Comparison of ENCODE assay signal across 9 mouse cellular contexts in the genomic region with DNA sequence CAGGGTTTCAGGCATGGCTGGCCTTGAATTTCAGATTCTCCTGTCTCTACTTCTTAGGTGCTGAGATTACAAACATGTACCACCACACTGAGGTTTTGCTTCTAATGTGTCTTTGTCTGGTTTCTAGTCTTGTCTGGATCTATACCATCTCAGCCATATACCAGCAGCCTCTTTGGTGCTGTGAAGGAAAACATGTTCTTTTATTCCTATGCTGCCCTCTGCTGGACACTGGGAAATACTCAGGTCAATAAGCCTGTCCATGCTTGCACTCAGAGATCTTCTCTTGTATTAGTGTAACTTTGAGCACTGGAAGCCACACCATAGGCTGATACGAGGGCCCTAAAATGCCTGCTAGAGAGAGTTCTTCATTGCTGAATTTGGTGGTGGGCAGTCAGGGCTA. TPM values are rescaled to one million over a fixed set of nuclear protein-coding genes. Genes with fewer than 3 reads are reported as not detected.
A peak's percentile ranks its signal among the peaks of the same experiment; 100 is the strongest.
DNase-seq lines count a peak whose midpoint lies in the region; ATAC-seq and TF ChIP-seq lines count a peak whose summit lies in the region.
"Had no signal": no experiment of that assay in that cellular context is flagged by ENCODE, and none has a peak within 500 bp of the region (broad histone marks: within the 10 kb centered on the region; RNA-seq: fewer than 3 reads in every experiment).

No protein-coding gene starts in this region.

- peak; percentile 18 for DNase-seq in midbrain, embryonic 10.5 days (ENCODE audit: low spot score)
- peak; percentile 75 for DNase-seq in ZHBTc4 (ENCODE audit: low read depth, low spot score)
- DNase-seq in cerebellum, adult 9-10 months: peak; percentile 22
- DNase-seq in heart, postnatal 0 days (ENCODE audit: low spot score): no peak
- DNase-seq in layer of hippocampus, postnatal 36 days: peak; percentile 9
- DNase-seq in retina, postnatal 1 day: peak; percentile 65

- no peak overlapping the region for H3K27ac ChIP-seq in midbrain, embryonic 10.5 days (replicated peaks)
- no peak overlapping the region for H3K27ac ChIP-seq in midbrain, embryonic 16.5 days (ENCODE audit: low read length)
- no peak overlapping the region for H3K27ac ChIP-seq in heart, postnatal 0 days (ENCODE audit: low read depth)
- H3K27ac ChIP-seq: limb, embryonic 15.5 days had no signal

- no peak for ATAC-seq in midbrain, embryonic 16.5 days
- no peak for ATAC-seq in heart, postnatal 0 days (ENCODE audit: insufficient read depth, low read depth)
- no peak for ATAC-seq in inflammation-experienced regulatory T-cells, adult 6 months

- TF ChIP-seq CTCF in heart, postnatal 0 days (IDR thresholded peaks at IDR 0.05; ENCODE audit: low read depth): peak; percentile 56

- no peak overlapping the region for H3K9ac ChIP-seq in midbrain, embryonic 16.5 days (ENCODE audit: low read depth, low read length)
- no peak overlapping the region for H3K9ac ChIP-seq in heart, postnatal 0 days (replicated peaks; ENCODE audit: low read depth, low read length)
- H3K9ac ChIP-seq: limb, embryonic 15.5 days had no signal

- WGBS in midbrain, embryonic 10.5 days: 58% methylated on average over 1 of the region's 1 CpGs
- 40% methylated on average over 1 of the region's 1 CpGs for WGBS in midbrain, embryonic 16.5 days
- 30% methylated on average over 1 of the region's 1 CpGs for WGBS in heart, postnatal 0 days

- no peaks in the 10 kb centered on the region for H3K9me3 ChIP-seq in midbrain, embryonic 10.5 days (replicated peaks)
- no peaks in the 10 kb centered on the region for H3K9me3 ChIP-seq in midbrain, embryonic 16.5 days (replicated peaks; ENCODE audit: control insufficient read depth, low read length, poor library complexity, severe bottlenecking)
- H3K9me3 ChIP-seq in heart, postnatal 0 days (replicated peaks; ENCODE audit: control insufficient read depth, low read length): no peaks in the 10 kb centered on the region
- H3K9me3 ChIP-seq: limb, embryonic 15.5 days had no signal

- TF ChIP-seq EP300 in heart, postnatal 0 days (IDR thresholded peaks at IDR 0.05; ENCODE audit: low read depth): no peak

- no peaks in the 10 kb centered on the region for H3K4me1 ChIP-seq in midbrain, embryonic 10.5 days
- H3K4me1 ChIP-seq in midbrain, embryonic 16.5 days (ENCODE audit: control insufficient read depth, insufficient read depth, low read length): no peaks in the 10 kb centered on the region
- H3K4me1 ChIP-seq in heart, postnatal 0 days (ENCODE audit: control insufficient read depth, insufficient read depth): no peaks in the 10 kb centered on the region
- H3K4me1 ChIP-seq: limb, embryonic 15.5 days had no signal

- no peaks in the 10 kb centered on the region for H3K36me3 ChIP-seq in midbrain, embryonic 10.5 days
- H3K36me3 ChIP-seq in midbrain, embryonic 16.5 days (ENCODE audit: control insufficient read depth, insufficient read depth, low read length): no peaks in the 10 kb centered on the region
- no peaks in the 10 kb centered on the region for H3K36me3 ChIP-seq in heart, postnatal 0 days (replicated peaks; ENCODE audit: control insufficient read depth, insufficient read depth, low read length)
- H3K36me3 ChIP-seq: limb, embryonic 15.5 days had no signal

- H3K27me3 ChIP-seq in midbrain, embryonic 10.5 days (ENCODE audit: low read depth, poor library complexity, severe bottlenecking): no peaks in the 10 kb centered on the region
- H3K27me3 ChIP-seq in midbrain, embryonic 16.5 days (ENCODE audit: control insufficient read depth, insufficient read depth, low read depth, low read length): no peaks in the 10 kb centered on the region
- H3K27me3 ChIP-seq in heart, postnatal 0 days (ENCODE audit: control insufficient read depth, insufficient read depth, low read length): no peaks in the 10 kb centered on the region
- H3K27me3 ChIP-seq: limb, embryonic 15.5 days had no signal

- no peak overlapping the region for H3K4me2 ChIP-seq in midbrain, embryonic 16.5 days (ENCODE audit: low read length)
- no peak overlapping the region for H3K4me2 ChIP-seq in heart, postnatal 0 days (ENCODE audit: low read depth, low read length)
- H3K4me2 ChIP-seq: limb, embryonic 15.5 days had no signal

- H3K4me3 ChIP-seq in midbrain, embryonic 10.5 days: no peak overlapping the region
- no peak overlapping the region for H3K4me3 ChIP-seq in midbrain, embryonic 16.5 days (ENCODE audit: low read depth, low read length)
- no peak overlapping the region for H3K4me3 ChIP-seq in heart, postnatal 0 days (ENCODE audit: low read depth, low read length)
- H3K4me3 ChIP-seq: limb, embryonic 15.5 days had no signal

RNA-seq across cellular contexts. Expression of a gene that starts 9.6 kb away (rescaled TPM):
- not detected in 2 replicates for polyA plus RNA-seq in midbrain, embryonic 10.5 days (2016; fragmentation: Nextera tagmentation; extraction: Ambion mirVana)
- polyA plus RNA-seq in midbrain, embryonic 16.5 days (2015; fragmentation: Nextera tagmentation; extraction: Ambion mirVana): not detected in 2 replicates
- total RNA-seq in heart, postnatal 0 days (2014; rRNA removed; ENCODE audit: low replicate concordance): not detected in 2 replicates
- polyA plus RNA-seq in heart, postnatal 0 days (2015; fragmentation: Nextera tagmentation; extraction: Ambion mirVana): not detected in 2 replicates
- total RNA-seq in layer of hippocampus, postnatal 36 days (2021): not detected
- polyA plus RNA-seq in inflammation-experienced regulatory T-cells, adult 6 months (2017; shearing (Covaris generic)): not detected
- polyA plus RNA-seq: limb, embryonic 15.5 days had no signal

RNA-seq across cellular contexts. Expression of a gene that starts 56.9 kb away (rescaled TPM):
- 0.11 TPM in 1 of 2 replicates, not detected in the other for polyA plus RNA-seq in midbrain, embryonic 10.5 days (2016; fragmentation: Nextera tagmentation; extraction: Ambion mirVana)
- polyA plus RNA-seq in midbrain, embryonic 16.5 days (2015; fragmentation: Nextera tagmentation; extraction: Ambion mirVana): 0.45 and 0.59 TPM in 2 replicates
- total RNA-seq in heart, postnatal 0 days (2014; rRNA removed; ENCODE audit: low replicate concordance): 0.50 TPM in 1 of 2 replicates, not detected in the other
- 1.5 and 2.1 TPM in 2 replicates for polyA plus RNA-seq in heart, postnatal 0 days (2015; fragmentation: Nextera tagmentation; extraction: Ambion mirVana)
- under 1 TPM in 1 of 2 experiments, not detected in 1; 0.47 TPM for total RNA-seq in layer of hippocampus, postnatal 36 days (2021)
- polyA plus RNA-seq in inflammation-experienced regulatory T-cells, adult 6 months (2017; shearing (Covaris generic)): not detected
